Mouse (Mus musculus) thymus, postnatal 36 days (tissue): Measurements from ENCODE around the gene Apoc3.
A peak's percentile ranks its signal among the peaks of the same experiment; 100 is the strongest.

ENCODE experiments used
- DNase-seq, 2 experiments: peaks; one replicate each; pipeline ENCODE4 v3.0.0; 2022; ENCODE audit warnings: mixed read lengths in 2 of 2

Gene Apoc3

DNA sequence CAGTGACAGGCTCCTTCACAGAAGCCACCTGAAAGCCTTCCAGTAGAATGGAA, at the start of gene Apoc3:
TSS of gene Apoc3 (minus strand) at position 41 of the 53 bp plus-strand sequence.
- no peak for DNase-seq

DNA sequence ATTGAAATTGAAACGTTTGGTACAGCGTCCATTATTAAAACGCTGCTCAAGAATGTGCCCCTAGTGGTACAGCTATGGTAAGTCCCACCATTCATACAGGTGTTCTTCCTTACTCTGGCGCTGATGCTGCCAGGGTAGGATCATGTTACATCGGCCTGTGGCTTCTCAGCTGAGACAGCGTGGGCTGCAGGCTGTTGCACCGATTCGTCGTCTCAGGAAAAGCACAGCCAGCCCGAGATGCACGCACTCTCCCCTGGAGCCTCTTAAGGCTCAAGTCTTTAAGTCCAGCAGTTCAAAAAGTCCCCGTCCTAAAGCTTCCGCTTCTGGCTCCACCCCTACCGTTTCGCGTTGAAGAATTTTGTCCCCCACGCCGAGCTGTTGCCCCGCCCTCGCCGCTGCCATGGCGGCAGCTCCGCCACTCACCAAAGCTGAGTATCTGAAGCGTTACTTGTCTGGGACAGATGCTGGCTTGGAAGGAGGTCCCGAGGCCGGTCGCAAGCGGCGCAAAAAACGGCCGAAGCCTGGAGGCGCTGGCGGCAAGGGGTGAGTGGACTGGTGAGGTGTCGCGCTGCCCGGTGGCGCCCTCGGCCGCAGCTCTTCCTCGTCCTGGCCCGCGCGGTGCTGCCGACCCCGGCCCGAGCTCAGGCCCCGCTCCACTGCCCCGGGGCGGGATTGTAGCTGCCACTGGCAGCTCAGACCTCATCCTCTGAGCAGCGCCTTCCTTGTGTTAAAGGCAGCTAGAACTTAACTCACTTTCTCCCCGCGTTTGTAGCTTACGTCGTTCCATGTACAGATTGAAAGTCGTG, 47.4 kb upstream of the Apoc3 start, which contains the start of gene Bud13:
TSS of gene Bud13 (plus strand) at position 378 of the 806 bp plus-strand sequence.
- DNase-seq: peak; percentile 94 to 97

DNA sequence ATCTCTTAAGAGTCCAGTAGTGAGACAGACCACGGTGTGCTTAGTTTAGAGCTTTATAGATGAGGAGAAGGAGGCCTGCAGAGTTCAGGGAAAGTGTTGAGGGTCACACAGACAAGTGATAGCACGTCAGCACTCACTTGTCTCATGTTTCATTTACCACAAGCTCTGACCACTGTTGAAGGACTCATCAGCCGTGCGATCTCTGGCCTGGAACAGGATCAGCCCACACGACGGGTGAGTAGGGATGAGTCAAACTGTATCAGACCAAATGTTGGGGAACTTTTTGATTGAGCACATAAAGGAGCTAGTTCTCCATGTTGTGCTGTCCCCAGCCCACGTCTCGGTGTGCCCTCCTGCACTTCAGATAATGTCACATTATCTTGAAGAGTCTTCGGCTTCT, 39.1 kb upstream of the Apoc3 start:
- no peak for DNase-seq

DNA sequence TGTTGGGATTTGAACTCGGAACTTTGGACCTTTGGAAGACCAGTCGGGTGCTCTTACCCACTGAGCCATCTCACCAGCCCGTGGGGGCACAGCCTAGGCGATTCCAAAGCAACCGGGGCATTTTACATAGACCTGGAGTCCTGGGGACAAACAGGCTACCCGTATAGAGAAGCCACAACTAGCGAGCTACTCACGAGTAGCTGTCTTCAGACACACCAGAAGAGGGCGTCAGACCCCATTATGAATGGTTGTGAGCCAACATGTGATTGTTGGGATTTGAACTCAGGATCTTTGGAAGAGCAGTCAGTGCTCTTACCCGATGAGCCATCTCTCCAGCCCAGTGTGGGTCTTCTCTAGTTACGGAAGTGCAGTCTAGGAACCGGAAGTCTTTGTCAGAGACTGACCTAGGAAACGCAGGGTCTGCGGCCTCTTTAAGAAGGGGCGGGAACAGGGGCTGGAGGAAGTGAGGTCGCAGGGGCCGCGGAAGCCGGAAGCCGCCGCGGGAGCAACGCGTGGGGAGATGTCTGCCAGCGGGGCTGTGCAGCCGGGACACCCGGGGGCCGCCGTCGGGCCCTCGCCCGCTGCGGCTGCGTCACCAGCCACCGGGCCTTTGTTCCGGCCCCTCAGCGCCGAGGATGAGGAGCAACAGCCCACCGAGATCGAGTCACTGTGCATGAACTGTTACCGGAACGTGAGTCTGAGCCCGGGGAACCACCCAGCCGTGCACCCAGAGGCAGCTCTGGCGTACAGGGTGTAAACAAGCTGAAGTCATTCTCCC, 37.4 kb upstream of the Apoc3 start, which contains the start of gene Zpr1:
TSS of gene Zpr1 (plus strand) at position 388 of the 778 bp plus-strand sequence.
- peak; percentile 86 to 90 for DNase-seq

DNA sequence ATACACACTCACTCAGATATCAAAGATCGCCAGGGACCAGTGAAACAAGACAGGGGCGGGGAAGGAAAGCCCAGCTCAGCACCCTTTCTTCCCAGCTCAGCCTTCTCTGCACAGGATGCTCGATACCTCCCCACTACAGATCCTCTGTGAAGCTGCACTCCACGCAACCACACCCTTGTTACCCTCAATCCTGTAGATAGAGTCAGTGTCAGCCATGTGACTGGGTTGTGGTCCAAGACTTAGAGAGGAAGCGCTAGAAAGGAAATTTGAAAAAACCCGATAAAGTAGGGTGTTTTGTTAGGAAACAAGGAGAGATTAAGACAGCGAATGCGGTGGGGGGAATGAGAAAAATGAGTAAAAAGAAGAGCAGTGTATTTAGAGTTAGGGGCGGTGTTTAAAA, 36.6 kb upstream of the Apoc3 start:
- DNase-seq: peak; percentile 7 to 30

DNA sequence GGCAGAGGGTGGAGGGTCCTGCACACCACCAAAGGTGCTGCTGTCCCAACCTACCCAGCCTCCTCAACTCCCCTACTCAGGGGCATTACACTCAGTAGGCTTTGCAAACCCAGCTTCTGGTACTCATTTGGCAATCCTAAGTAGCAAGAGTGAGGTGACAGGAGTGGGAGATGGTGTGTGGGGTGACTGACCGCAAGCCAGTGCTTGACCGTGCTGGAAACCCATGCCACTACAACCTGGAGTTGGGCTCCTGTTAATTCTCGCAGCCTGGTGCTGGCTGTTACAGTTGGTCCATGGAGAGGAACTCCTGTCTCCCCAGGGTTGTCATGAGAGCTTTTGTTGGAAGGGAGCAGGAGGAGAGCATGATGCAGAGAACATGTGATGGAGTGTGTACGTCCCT, 35.3 kb upstream of the Apoc3 start:
- DNase-seq: no peak

DNA sequence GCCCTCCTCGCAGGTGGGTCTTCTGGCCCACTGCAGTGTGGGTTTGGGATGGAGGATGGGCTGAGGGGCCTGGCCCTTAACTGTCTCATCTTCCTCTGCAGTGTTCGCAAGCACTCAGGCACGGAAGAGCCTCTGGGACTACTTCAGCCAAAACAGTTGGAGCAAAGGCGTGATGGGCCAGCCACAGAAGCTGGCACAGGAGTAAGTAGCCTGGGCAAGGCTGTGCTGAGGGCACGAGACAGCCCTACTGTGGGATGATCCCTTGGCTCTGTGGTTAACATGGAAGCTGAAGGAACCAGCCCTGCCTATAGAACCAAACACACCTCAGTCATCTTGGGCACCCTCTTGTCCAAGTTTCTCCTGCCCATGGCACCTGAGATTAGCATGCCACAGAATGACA, 33.7 kb upstream of the Apoc3 start:
- DNase-seq: no peak

DNA sequence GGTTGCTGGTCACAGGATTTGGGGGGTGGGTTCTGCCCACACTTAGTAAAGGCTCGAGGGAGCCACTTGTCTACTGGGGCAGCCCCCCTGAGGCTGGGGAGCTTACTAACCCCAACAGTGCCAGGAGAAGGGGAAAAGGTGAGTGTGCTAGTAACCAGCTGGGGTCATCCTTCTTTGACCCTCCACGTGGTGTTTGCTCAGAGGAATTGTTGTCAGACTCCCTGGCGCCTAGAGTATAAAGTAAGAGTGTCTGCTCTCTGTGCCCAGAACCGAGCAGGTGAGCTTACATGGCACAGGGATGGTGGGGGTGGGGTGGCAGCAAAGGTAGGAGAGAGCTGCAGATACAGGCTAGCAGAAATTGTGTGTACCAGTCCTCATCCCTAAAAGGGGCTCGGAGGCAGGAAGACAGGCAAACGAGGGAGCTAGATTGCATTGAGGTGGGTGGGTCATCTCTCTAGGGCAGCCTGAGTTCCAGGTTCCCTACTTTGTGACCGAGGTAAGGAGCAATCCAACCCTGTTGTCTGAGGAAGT, 33.0 kb upstream of the Apoc3 start, which contains the start of gene Apoa5:
TSS of gene Apoa5 (plus strand) at position 291 of the 531 bp plus-strand sequence.
- no peak for DNase-seq

DNA sequence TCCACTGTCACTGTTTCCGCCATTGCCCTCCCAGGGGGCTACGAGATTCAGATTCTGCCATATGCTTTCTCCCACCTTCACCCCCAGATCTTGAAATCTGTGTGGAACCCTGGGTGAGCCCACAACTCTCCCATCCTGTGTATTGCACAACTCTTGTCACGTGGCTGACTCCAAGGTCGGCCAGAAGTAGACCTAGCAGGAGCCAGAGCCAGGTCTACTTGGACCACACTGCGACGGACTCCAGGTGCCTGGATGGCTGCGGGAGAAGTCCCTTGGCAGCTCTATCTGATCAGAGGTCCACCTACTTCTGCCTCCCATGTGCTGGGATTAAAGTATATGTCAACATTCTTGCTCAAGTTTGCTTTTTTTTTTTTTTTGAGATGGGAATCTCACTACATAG, 25.7 kb upstream of the Apoc3 start:
- no peak for DNase-seq

DNA sequence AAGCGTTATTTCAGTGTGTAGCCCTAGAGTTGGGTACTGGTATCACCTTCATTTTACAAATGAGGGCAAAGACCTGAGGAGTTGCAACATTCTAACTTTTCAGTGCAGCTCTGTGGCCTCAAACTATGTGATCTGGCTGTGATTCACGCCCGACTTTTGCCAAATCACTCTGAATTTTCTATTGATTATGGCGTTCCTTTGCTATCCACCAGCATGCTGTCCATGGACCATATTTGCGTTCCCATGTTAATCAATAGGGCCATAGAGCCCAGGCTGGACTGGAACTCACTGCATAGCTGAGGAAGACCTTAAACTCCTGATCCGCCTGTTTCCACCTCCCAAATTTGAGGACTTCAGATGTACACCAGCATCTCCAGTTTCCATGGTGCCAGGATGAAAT, 23.7 kb upstream of the Apoc3 start:
- no peak for DNase-seq

DNA sequence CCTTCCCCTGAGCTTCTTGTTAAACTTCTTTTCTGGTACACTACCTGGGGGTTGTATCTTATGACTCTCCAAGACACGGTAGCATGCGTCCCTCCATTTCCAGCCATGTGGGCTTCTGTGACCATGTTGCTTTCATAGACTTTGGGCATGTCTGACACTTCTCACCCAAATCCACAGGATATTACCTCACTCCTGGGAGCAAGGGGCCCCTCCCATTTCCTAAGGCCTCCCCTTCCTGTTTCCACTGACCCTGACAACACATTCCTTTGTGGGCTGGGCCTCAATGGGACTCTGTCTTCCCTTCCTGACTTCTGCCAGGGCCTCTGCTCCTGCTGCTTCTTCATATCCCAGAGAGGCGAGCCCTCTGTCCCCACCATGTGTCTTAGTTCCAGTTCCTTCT, 22.1 kb upstream of the Apoc3 start:
- DNase-seq: no peak

DNA sequence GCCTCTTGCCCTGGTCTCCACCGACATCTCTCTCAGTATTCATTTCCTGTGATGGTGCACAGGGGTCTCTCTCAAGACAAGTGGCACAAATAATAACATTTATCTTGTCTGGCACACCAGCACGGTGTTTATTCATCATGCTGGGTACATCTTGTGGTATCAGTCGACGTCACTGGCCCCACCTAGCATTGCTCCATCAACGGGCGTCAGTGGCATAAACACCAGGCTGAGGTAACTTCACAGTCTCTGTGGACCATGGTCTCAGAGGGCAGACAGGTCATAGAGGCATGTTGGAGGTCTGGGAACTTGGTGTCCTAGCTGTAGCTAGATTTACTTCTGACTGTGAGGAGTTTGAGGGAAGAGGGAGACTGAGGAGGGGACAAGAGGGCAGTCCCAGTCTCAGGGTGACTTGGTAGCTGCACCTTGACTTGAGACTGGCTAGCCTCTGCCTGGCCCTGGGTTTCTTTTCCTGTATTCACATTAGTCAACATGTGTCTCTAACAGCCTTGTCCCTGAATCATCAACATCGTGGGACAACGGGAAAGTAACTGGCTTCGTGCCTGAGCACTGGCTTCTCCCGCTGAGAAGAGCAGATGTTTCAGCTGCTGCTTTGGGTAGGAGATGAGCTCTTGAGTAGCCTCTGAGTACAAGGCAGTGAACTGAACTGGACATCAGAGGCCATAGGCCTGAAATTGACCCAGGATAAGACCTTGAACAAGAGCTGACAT, 21.4 kb upstream of the Apoc3 start:
- DNase-seq: no peak

DNA sequence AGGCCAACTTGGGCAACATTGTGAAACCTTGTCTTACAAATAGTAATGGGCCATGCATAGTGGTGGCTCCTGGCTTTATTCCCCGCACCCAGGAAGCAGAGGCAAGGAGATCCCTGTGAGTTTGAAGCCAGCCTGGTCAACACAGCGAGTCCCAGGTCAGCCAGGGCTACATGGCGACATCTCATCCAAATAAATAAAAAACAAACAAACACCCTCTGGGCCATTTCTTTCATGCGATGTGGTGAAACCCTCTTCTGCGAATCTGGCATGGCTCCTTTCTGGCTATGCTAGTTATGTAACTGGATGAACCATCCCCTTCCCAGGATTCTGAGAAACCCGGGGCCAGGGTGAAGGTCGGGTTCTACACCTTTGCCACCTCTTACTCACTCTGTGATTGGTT, 20.7 kb upstream of the Apoc3 start:
- no peak for DNase-seq

DNA sequence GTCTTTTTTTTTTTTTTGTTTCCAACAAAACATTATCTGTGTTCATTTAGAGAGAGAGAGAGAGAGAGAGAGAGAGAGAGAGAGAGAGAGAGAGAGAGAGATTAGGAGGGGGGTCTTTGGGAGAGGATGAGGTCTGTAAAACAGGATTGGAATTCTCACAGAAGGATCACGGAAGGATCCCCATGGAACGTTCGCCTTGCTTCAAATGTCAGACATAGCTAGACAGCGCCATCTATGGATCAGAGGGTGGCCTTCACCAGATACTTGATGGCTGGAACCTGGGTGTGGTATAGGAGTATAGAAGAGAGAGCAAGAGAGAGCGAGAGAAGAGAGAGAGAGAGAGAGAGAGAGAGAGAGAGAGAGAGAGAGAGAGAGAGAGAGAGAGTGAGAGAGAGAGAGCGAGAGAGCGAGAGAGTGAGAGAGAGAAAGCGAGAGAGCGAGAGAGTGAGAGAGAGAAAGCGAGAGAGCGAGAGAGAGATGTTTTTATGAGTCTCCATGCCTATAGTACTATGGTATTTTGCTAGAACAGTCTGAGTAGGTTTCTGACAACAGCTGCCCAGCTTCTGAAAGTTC, 11.4 kb upstream of the Apoc3 start:
- DNase-seq: peak in 1 of 2 experiments; percentile 15

DNA sequence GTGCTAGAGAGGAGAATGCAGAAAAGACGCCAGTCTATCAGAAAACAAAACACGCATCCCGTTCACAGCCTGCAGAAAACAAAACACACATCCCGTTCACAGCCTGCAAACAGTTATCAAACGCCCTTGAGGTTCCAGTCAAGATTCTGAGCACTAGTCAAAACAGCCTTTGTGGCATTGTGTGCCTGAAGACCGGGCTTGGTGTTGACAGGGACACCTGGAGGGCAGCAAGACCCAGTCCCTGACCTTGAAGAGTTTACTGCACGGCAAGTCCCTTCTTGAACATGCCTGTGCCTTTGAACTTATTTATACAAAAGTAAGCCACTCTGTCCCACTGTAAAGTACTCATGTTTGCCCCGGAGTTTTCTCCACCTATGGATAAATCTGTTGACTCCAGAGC, 8.1 kb upstream of the Apoc3 start:
- DNase-seq: no peak

DNA sequence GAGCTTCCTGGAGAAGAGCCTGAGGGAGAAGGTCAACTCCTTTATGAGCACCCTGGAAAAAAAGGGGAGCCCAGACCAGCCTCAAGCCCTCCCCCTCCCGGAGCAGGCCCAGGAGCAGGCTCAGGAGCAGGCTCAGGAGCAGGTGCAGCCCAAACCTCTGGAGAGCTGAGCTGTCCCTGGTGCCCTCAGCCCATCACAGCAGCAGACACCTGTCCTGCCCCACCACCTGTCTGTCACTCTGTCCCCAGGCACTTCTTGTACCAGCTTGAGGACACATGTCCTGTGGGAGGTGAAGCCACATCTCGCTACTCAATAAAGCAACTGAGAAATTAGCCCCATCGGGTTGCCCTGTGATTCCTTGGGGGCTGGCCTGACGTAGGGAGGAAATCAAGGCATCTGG, 7.7 kb upstream of the Apoc3 start:
- DNase-seq: no peak

DNA sequence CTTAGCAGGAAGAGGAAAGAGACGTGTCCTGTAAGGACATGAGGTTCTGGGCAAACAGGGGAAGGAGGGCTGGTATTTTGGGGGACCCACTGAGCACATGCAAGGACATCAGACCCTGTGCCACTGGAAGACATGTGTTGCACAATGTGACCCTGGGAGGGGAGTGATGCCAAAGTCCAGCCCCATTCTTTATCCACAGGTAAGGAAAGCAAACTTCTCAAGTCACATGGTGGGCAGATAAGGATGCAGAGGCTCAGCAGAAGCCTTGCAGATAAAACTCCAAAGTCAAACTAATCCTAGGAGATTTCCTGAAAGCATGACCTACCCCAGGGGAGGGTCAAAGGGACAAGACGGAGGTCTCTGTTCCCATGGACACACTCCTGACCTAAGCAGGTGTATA, 6.4 kb upstream of the Apoc3 start:
- DNase-seq: no peak

DNA sequence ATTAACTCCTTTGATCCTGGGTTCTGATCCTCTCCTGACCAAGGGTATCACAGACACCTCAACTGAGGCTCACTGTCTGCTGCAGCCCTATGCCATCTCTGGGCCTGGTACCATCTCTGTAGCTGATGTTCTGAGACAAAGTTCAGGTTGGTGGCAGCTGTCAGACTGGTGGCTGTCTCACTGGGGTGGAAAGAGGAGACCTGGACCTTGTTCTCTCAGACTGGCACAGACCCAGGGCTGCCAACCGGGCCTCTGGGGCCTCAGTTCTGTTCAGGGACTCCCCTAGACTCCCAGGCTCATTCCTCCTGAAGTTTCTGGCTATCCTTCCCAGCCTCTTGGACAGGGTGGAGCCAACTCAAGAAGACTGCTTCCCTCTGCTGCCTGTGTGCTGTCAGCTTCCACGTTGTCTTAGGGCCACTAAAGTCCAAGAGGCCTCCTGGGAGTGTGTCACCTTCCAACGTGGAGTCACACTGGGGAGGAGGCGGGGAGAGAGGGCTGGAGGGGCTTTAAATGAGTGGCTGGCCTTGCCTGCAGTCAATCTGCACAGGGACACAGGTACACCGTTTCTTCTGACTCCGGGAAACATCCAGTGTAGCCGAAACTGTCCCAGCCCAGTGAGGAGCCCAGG, 5.2 kb upstream of the Apoc3 start, which contains the start of gene Apoa4:
TSS of gene Apoa4 (plus strand) at position 171 of the 628 bp plus-strand sequence.
- no peak for DNase-seq

DNA sequence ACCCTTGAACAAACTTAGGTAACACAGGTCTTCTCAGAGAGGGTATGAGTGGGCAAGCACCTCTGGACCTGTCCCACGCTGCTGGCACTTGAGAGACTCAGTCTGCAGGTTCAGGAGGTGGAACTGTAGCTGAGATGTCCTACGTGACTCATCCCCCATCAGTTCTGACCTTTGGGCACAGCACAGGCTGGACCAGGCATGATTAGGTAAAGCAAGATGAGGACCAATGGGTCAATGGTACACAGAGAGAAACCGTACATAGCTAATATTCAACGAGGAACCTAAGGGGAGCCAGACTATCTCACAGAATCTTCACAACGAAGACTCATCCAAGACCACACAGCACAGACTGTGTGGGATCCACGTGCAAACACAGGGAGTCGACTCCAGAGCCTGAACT, 3.4 kb upstream of the Apoc3 start:
- DNase-seq: no peak

DNA sequence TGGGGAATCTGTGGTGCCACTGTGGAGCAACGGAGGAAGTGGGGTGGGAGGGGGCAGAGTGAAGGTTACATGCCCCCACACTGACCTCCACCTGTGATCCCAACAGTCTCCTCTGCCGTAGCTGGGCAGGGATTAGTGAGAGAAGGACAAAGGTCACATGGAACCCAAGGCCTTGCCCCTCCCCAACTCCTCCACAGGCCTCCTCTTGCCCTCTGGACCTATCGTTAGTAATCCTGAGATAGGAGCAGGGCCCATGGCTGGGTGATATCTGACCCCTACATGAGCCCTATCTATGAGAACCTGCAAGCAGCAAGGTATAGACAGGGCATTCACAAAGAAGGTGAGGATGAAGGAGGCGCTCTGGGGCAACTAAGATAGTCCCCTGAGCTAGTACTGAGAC, 213 bp upstream of the Apoc3 start:
- DNase-seq: no peak

DNA sequence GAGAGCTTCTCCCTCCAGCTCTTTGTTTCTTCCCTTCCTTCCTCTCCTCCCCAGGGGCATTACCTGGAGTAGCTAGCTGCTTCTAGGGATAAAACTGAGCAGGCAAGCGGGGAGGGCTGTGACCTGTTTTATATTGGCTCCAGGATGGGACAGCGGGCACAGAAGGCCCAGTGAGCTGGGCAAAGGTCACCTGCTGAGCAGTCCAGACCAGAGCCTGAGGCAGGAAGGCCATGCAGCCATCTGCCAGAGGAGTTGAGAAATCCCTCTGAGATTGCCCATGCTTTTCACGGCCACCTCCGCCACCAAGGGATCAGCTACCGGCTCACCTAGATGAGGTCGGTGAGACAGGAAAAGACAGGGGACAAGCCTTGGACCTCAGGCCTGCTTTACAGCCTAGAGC, 240 bp downstream of the Apoc3 start:
- no peak for DNase-seq

DNA sequence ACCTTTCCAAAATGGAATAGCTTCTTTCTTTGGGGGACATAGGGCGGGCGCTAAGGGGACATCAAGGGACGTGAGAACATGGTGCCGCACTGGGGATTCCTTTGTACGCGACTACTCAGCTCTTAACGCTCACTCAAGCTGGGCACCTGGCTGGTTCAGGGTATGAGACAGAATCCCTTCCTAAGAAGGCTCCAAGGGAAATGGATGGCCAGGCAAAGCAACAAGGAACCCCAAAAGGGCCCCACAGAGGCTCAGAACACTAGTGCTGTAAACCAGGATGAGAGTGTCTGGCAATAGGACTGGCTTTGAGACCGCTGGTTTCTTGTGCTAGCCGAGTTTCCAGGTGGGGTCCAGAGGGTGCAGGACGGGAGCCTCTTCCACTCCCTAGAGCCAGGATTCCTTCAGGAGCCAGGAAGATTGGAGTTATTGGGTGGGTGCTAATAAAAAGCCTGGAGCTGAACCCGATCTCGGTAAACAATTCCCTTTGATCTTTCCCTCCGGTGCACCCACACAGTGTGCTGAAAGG, 4.9 kb downstream of the Apoc3 start:
- no peak for DNase-seq
